Mouse (Mus musculus): ENCODE results near the gene Ccdc136.

Ccdc136 gene

GRCm38 (mm10) chr6:29436461-29436934, 40.4 kb downstream of the Ccdc136 start:
- DNase-seq (ENCODE audit: low spot score in 2 of 2), result peak in 1 of 2 experiments; percentile 39

- DNase-seq (ENCODE audit: low spot score in 2 of 2), result peak; percentile 40 to 51
Observed at GRCm38 (mm10) chr6:29439251-29439650, 43.1 kb downstream of the Ccdc136 start.

- no peak for DNase-seq (ENCODE audit: low spot score in 2 of 2)
Observed at GRCm38 (mm10) chr6:29439789-29440188, 43.7 kb downstream of the Ccdc136 start.

GRCm38 (mm10) chr6:29444773-29445172, 48.7 kb downstream of the Ccdc136 start:
- DNase-seq (ENCODE audit: low spot score in 2 of 2), result no peak

GRCm38 (mm10) chr6:29445354-29445753, 49.2 kb downstream of the Ccdc136 start:
- DNase-seq (ENCODE audit: low spot score in 2 of 2), result no peak

GRCm38 (mm10) chr6:29449858-29450257, 53.7 kb downstream of the Ccdc136 start:
- DNase-seq (ENCODE audit: low spot score in 2 of 2), result no peak

- no peak for DNase-seq (ENCODE audit: low spot score in 2 of 2)
Observed at GRCm38 (mm10) chr6:29450667-29451066, 54.6 kb downstream of the Ccdc136 start.

GRCm38 (mm10) chr6:29461502-29461901, 65.4 kb downstream of the Ccdc136 start:
- no peak for DNase-seq (ENCODE audit: low spot score in 2 of 2)

- DNase-seq (ENCODE audit: low spot score in 2 of 2), result no peak
Observed at GRCm38 (mm10) chr6:29463388-29463787, 67.3 kb downstream of the Ccdc136 start.

- DNase-seq (ENCODE audit: low spot score in 2 of 2), result peak; percentile 95 to 96
Observed at GRCm38 (mm10) chr6:29467583-29468354, 71.7 kb downstream of the Ccdc136 start, which contains the start of gene Atp6v1f. Gene Atp6v1f, plus strand, starts transcription at chr6:29467718.

GRCm38 (mm10) chr6:29468851-29469250, 72.7 kb downstream of the Ccdc136 start:
- no peak for DNase-seq (ENCODE audit: low spot score in 2 of 2)

GRCm38 (mm10) chr6:29471137-29471536, 75.0 kb downstream of the Ccdc136 start, which contains the start of gene Atp6v1fnb:
Gene Atp6v1fnb, plus strand, starts transcription at chr6:29471437.
- no peak for DNase-seq (ENCODE audit: low spot score in 2 of 2)

- peak; percentile 86 to 87 for DNase-seq (ENCODE audit: low spot score in 2 of 2)
Observed at GRCm38 (mm10) chr6:29473941-29474691, 78.0 kb downstream of the Ccdc136 start.

- no peak for DNase-seq (ENCODE audit: low spot score in 2 of 2)
Observed at GRCm38 (mm10) chr6:29474736-29475135, 78.6 kb downstream of the Ccdc136 start.
